Mouse (Mus musculus) naive thymus-derived CD4-positive, alpha-beta T cell, adult 2 months (primary cell): Measurements from ENCODE around the gene Insig1.

Experiments used
- DNase-seq: peaks from one replicate; pipeline ENCODE4 v3.0.0-alpha.2; 2011; ENCODE audit warnings: low read depth

Insig1 gene

GRCm38 (mm10) chr5:28070828-28071455 lies at the start of gene Insig1:
Gene Insig1 (plus strand): TSS chr5:28071363.
- peak; percentile 96 for DNase-seq

- no peak for DNase-seq
Measured at GRCm38 (mm10) chr5:28023452-28023851, 47.7 kb upstream of the Insig1 start.

- DNase-seq, result no peak
Measured at GRCm38 (mm10) chr5:28031577-28032236, 39.5 kb upstream of the Insig1 start.

GRCm38 (mm10) chr5:28032866-28033265 lies 38.3 kb upstream of the Insig1 start:
- no peak for DNase-seq

- no peak for DNase-seq
Measured at GRCm38 (mm10) chr5:28033281-28033680, 37.9 kb upstream of the Insig1 start.

GRCm38 (mm10) chr5:28033826-28034225 lies 37.3 kb upstream of the Insig1 start:
- no peak for DNase-seq

- DNase-seq, result no peak
Measured at GRCm38 (mm10) chr5:28036011-28036410, 35.2 kb upstream of the Insig1 start.

- no peak for DNase-seq
Measured at GRCm38 (mm10) chr5:28036518-28036917, 34.6 kb upstream of the Insig1 start.

GRCm38 (mm10) chr5:28037172-28037591 lies 34.0 kb upstream of the Insig1 start:
- no peak for DNase-seq

- no peak for DNase-seq
Measured at GRCm38 (mm10) chr5:28037639-28038038, 33.5 kb upstream of the Insig1 start.

- no peak for DNase-seq
Measured at GRCm38 (mm10) chr5:28038115-28038514, 33.0 kb upstream of the Insig1 start.

GRCm38 (mm10) chr5:28039746-28040655 lies 31.2 kb upstream of the Insig1 start:
- no peak for DNase-seq

- no peak for DNase-seq
Measured at GRCm38 (mm10) chr5:28040726-28041125, 30.4 kb upstream of the Insig1 start.

- no peak for DNase-seq
Measured at GRCm38 (mm10) chr5:28042021-28042420, 29.1 kb upstream of the Insig1 start.

GRCm38 (mm10) chr5:28042779-28043178 lies 28.4 kb upstream of the Insig1 start:
- no peak for DNase-seq

GRCm38 (mm10) chr5:28043386-28043785 lies 27.8 kb upstream of the Insig1 start:
- no peak for DNase-seq

- DNase-seq, result no peak
Measured at GRCm38 (mm10) chr5:28046966-28047365, 24.2 kb upstream of the Insig1 start.

GRCm38 (mm10) chr5:28047961-28048360 lies 23.2 kb upstream of the Insig1 start:
- DNase-seq, result no peak

- DNase-seq, result no peak
Measured at GRCm38 (mm10) chr5:28055450-28055849, 15.7 kb upstream of the Insig1 start.

GRCm38 (mm10) chr5:28056877-28057276 lies 14.3 kb upstream of the Insig1 start:
- no peak for DNase-seq

GRCm38 (mm10) chr5:28060506-28060905 lies 10.7 kb upstream of the Insig1 start:
- no peak for DNase-seq

- DNase-seq, result no peak
Measured at GRCm38 (mm10) chr5:28061011-28061410, 10.2 kb upstream of the Insig1 start.
